Mouse (Mus musculus): ENCODE measurements at regions not wholly inside any gene's neighbourhood (a gene's known extent, or its start where the extent isn't known, plus 50 kb on each side); places are given as distances from the start of the nearest gene placed in this dataset.

- no peaks in the 10 kb centered on the region for H3K9me3 ChIP-seq (ENCODE audit: control insufficient read depth, low read length)
- H3K4me2 ChIP-seq (ENCODE audit: low read length): no peak overlapping the region
- H3K27me3 ChIP-seq (replicated peaks; ENCODE audit: control insufficient read depth, insufficient read depth, low read length): no peaks in the 10 kb centered on the region
- H3K36me3 ChIP-seq (ENCODE audit: control insufficient read depth, insufficient read depth, low read length): no peaks in the 10 kb centered on the region
- no peak overlapping the region for H3K4me3 ChIP-seq (ENCODE audit: low read depth, low read length)
- 39% methylated on average over 4 of the region's 4 CpGs for WGBS
- peaks cover 4% of the 10 kb centered on the region; the same call in 1 of the 2 replicates for H3K4me1 ChIP-seq (replicated peaks; ENCODE audit: control insufficient read depth, insufficient read depth, low read length)
- DNase-seq (ENCODE audit: low spot score): no peak
- no peak overlapping the region for H3K27ac ChIP-seq (ENCODE audit: low read depth)
- ATAC-seq (replicated peaks; ENCODE audit: low FRiP score, low TSS enrichment, low read depth): no peak
- no peak overlapping the region for H3K9ac ChIP-seq (ENCODE audit: low read length)
Measured at GRCm38 (mm10) chr4:5590531-5590930, 797.4 kb upstream of the Impad1 start.

GRCm38 (mm10) chr4:5587465-5587864, 794.3 kb upstream of the Impad1 start:
- DNase-seq (ENCODE audit: low spot score): no peak
- Histone ChIP-seq H3K9ac (ENCODE audit: low read length) (no peak overlapping the region), H3K27me3 (replicated peaks; ENCODE audit: control insufficient read depth, insufficient read depth, low read length) (no peaks in the 10 kb centered on the region), H3K27ac (ENCODE audit: low read depth) (no peak overlapping the region), H3K4me1 (replicated peaks; ENCODE audit: control insufficient read depth, insufficient read depth, low read length) (peaks cover 4% of the 10 kb centered on the region; the same call in 1 of the 2 replicates), H3K9me3 (ENCODE audit: control insufficient read depth, low read length) (no peaks in the 10 kb centered on the region), H3K4me2 (ENCODE audit: low read length) (no peak overlapping the region), H3K4me3 (ENCODE audit: low read depth, low read length) (no peak overlapping the region), H3K36me3 (ENCODE audit: control insufficient read depth, insufficient read depth, low read length) (no peaks in the 10 kb centered on the region)
- 0 out of 2 replicates have a peak, but pooled peaks have one; percentile 40 for ATAC-seq (replicated peaks; ENCODE audit: low FRiP score, low TSS enrichment, low read depth)
- WGBS: 85% methylated on average over 4 of the region's 4 CpGs

- DNase-seq (ENCODE audit: low spot score) (no peak), ATAC-seq (replicated peaks; ENCODE audit: low FRiP score, low TSS enrichment, low read depth) (no peak)
- Histone ChIP-seq H3K27ac (ENCODE audit: low read depth) (no peak overlapping the region), H3K36me3 (ENCODE audit: control insufficient read depth, insufficient read depth, low read length) (no peaks in the 10 kb centered on the region), H3K27me3 (replicated peaks; ENCODE audit: control insufficient read depth, insufficient read depth, low read length) (no peaks in the 10 kb centered on the region), H3K9ac (ENCODE audit: low read length) (no peak overlapping the region), H3K4me3 (ENCODE audit: low read depth, low read length) (no peak overlapping the region), H3K9me3 (ENCODE audit: control insufficient read depth, low read length) (no peaks in the 10 kb centered on the region), H3K4me2 (ENCODE audit: low read length) (no peak overlapping the region), H3K4me1 (replicated peaks; ENCODE audit: control insufficient read depth, insufficient read depth, low read length) (peaks cover 4% of the 10 kb centered on the region; the same call in 1 of the 2 replicates)
- 88% methylated on average over 4 of the region's 4 CpGs for WGBS
Measured at GRCm38 (mm10) chr4:5585205-5585604, 792.0 kb upstream of the Impad1 start.

DNA sequence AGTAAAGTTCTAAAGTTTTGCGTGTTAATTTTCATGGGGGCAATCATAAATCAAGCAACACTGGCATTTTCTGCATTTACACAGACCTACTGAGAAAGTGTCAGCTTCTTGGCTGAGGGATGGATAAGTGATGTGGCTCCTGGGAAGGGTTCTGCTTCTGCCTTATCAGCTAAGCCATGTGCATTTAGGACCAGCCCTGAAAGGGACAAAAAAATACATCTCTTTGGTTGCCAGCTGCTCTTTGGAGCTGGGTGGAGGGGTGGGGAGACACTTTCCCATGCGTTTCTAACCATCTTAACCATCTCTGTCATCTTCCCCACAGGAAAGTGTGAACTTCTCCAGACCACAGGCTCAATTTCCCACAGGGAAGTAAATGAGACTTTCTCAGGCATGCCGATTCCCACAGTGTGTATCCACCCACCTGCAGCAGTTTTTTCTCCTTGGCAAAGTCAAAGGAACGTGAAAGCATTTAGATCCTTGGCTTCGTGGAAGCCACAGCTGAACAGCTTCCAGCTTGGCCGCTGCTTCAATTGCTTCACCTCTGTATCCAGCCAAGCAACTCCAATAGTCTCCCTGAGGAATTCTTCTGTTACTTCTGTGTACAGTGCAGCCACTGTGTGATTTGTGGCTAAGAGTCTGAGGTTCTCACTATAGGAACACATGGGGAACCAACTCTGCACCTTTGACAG, 791.0 kb upstream of the Impad1 start:
- peaks cover 4% of the 10 kb centered on the region; the same call in 1 of the 2 replicates for H3K4me1 ChIP-seq (replicated peaks; ENCODE audit: control insufficient read depth, insufficient read depth, low read length)
- H3K9me3 ChIP-seq (ENCODE audit: control insufficient read depth, low read length): no peaks in the 10 kb centered on the region
- H3K27ac ChIP-seq (ENCODE audit: low read depth): no peak overlapping the region
- no peaks in the 10 kb centered on the region for H3K27me3 ChIP-seq (replicated peaks; ENCODE audit: control insufficient read depth, insufficient read depth, low read length)
- 52% methylated on average over 6 of the region's 6 CpGs for WGBS
- H3K36me3 ChIP-seq (ENCODE audit: control insufficient read depth, insufficient read depth, low read length): no peaks in the 10 kb centered on the region
- no peak overlapping the region for H3K4me3 ChIP-seq (ENCODE audit: low read depth, low read length)
- ATAC-seq (replicated peaks; ENCODE audit: low FRiP score, low TSS enrichment, low read depth): no peak
- no peak overlapping the region for H3K4me2 ChIP-seq (ENCODE audit: low read length)
- no peak overlapping the region for H3K9ac ChIP-seq (ENCODE audit: low read length)
- DNase-seq (ENCODE audit: low spot score): no peak

GRCm38 (mm10) chr4:5568076-5568475, 774.9 kb upstream of the Impad1 start:
- Histone ChIP-seq H3K4me3 (ENCODE audit: low read depth, low read length) (no peak overlapping the region), H3K4me1 (replicated peaks; ENCODE audit: control insufficient read depth, insufficient read depth, low read length) (no peaks in the 10 kb centered on the region), H3K4me2 (ENCODE audit: low read length) (no peak overlapping the region), H3K36me3 (ENCODE audit: control insufficient read depth, insufficient read depth, low read length) (no peaks in the 10 kb centered on the region), H3K27ac (ENCODE audit: low read depth) (no peak overlapping the region), H3K9me3 (ENCODE audit: control insufficient read depth, low read length) (no peaks in the 10 kb centered on the region), H3K27me3 (replicated peaks; ENCODE audit: control insufficient read depth, insufficient read depth, low read length) (no peaks in the 10 kb centered on the region), H3K9ac (ENCODE audit: low read length) (no peak overlapping the region)
- no peak for DNase-seq (ENCODE audit: low spot score)
- no peak for ATAC-seq (replicated peaks; ENCODE audit: low FRiP score, low TSS enrichment, low read depth)

DNA sequence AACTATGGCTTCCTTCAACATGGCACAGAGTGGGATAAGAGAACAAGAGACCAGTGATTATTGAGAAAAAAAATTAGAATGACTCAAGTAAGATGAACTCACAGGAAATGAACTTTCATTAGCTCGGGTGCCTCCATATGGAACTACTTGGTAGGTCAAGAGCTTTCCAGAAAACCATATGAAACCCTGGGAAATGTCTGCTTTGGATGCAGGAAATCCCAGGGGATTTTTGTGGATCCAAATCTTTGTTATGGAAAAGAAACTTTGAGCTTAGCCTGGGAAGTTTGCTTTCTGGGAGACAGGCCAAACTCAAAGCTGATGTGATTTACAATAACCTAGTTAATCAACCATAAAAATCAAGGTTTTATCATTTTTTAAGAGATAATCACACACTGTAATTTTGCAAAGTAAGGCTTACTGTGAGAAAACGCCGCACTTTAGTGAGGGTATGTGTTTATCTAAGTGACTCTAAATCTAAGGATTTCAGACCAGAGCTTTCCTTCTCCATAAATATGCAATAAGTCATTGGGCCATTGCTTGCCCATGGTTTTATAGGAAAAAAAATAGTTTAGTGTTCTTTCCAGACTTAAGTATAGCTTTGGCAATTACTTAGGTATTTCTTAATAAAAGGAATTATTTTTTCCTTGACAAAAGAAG, 767.0 kb upstream of the Impad1 start:
- H3K4me2 ChIP-seq (ENCODE audit: low read length): no peak overlapping the region
- DNase-seq (ENCODE audit: low spot score): no peak
- H3K9me3 ChIP-seq (ENCODE audit: control insufficient read depth, low read length): no peaks in the 10 kb centered on the region
- no peak overlapping the region for H3K9ac ChIP-seq (ENCODE audit: low read length)
- peak; percentile 70 for ATAC-seq (replicated peaks; ENCODE audit: low FRiP score, low TSS enrichment, low read depth)
- 35% methylated on average over 3 of the region's 3 CpGs for WGBS
- H3K27ac ChIP-seq (ENCODE audit: low read depth): 0 out of 2 replicates have a peak overlapping the region, but pooled peaks have one; percentile 9
- H3K4me3 ChIP-seq (ENCODE audit: low read depth, low read length): no peak overlapping the region
- peaks cover 11% of the 10 kb centered on the region; the same call in 1 of the 2 replicates for H3K4me1 ChIP-seq (replicated peaks; ENCODE audit: control insufficient read depth, insufficient read depth, low read length)
- H3K27me3 ChIP-seq (replicated peaks; ENCODE audit: control insufficient read depth, insufficient read depth, low read length): no peaks in the 10 kb centered on the region
- H3K36me3 ChIP-seq (ENCODE audit: control insufficient read depth, insufficient read depth, low read length): no peaks in the 10 kb centered on the region

- no peak overlapping the region for H3K9ac ChIP-seq (ENCODE audit: low read length)
- no peak overlapping the region for H3K27ac ChIP-seq (ENCODE audit: low read depth)
- WGBS: 69% methylated on average over 3 of the region's 3 CpGs
- H3K4me1 ChIP-seq (replicated peaks; ENCODE audit: control insufficient read depth, insufficient read depth, low read length): no peaks in the 10 kb centered on the region
- H3K36me3 ChIP-seq (ENCODE audit: control insufficient read depth, insufficient read depth, low read length): no peaks in the 10 kb centered on the region
- DNase-seq (ENCODE audit: low spot score) (no peak), ATAC-seq (replicated peaks; ENCODE audit: low FRiP score, low TSS enrichment, low read depth) (no peak)
- no peaks in the 10 kb centered on the region for H3K27me3 ChIP-seq (replicated peaks; ENCODE audit: control insufficient read depth, insufficient read depth, low read length)
- H3K4me3 ChIP-seq (ENCODE audit: low read depth, low read length): no peak overlapping the region
- H3K9me3 ChIP-seq (ENCODE audit: control insufficient read depth, low read length): no peaks in the 10 kb centered on the region
- H3K4me2 ChIP-seq (ENCODE audit: low read length): no peak overlapping the region
Measured at GRCm38 (mm10) chr4:5540155-5540554, 747.0 kb upstream of the Impad1 start.

GRCm38 (mm10) chr4:5530416-5530815, 737.3 kb upstream of the Impad1 start:
- Histone ChIP-seq H3K36me3 (ENCODE audit: control insufficient read depth, insufficient read depth, low read length) (no peaks in the 10 kb centered on the region), H3K27me3 (replicated peaks; ENCODE audit: control insufficient read depth, insufficient read depth, low read length) (no peaks in the 10 kb centered on the region), H3K4me3 (ENCODE audit: low read depth, low read length) (no peak overlapping the region), H3K4me1 (replicated peaks; ENCODE audit: control insufficient read depth, insufficient read depth, low read length) (no peaks in the 10 kb centered on the region), H3K4me2 (ENCODE audit: low read length) (no peak overlapping the region), H3K9ac (ENCODE audit: low read length) (no peak overlapping the region), H3K9me3 (ENCODE audit: control insufficient read depth, low read length) (no peaks in the 10 kb centered on the region), H3K27ac (ENCODE audit: low read depth) (no peak overlapping the region)
- WGBS: 50% methylated on average over 4 of the region's 4 CpGs
- ATAC-seq (replicated peaks; ENCODE audit: low FRiP score, low TSS enrichment, low read depth): no peak
- DNase-seq (ENCODE audit: low spot score): no peak

DNA sequence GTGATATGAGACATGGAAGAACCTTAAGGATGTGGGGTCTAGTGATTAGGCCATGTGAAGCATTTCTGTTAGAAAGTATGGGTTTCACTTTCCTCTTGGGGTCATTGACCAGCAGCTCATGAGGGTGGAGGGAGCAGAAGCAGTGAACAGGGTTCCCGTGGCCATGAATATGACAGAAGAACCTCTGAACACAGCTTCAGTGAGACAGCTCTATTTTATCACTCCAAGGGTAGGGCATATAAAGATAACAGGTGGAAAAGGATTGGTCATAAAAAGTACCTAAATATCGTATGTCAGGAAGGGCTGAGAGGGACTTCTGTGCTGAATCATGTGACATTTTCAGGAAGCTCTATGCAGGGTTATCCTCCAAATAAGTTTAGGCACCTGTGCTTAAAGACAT, 725.4 kb upstream of the Impad1 start:
- ATAC-seq (replicated peaks; ENCODE audit: low FRiP score, low TSS enrichment, low read depth): no peak
- H3K4me3 ChIP-seq (ENCODE audit: low read depth, low read length): no peak overlapping the region

More for the DNA sequence above, 725.4 kb upstream of the Impad1 start:
- Histone ChIP-seq H3K4me2 (ENCODE audit: low read length) (no peak overlapping the region), H3K4me1 (replicated peaks; ENCODE audit: control insufficient read depth, insufficient read depth, low read length) (no peaks in the 10 kb centered on the region), H3K36me3 (ENCODE audit: control insufficient read depth, insufficient read depth, low read length) (no peaks in the 10 kb centered on the region), H3K27me3 (replicated peaks; ENCODE audit: control insufficient read depth, insufficient read depth, low read length) (no peaks in the 10 kb centered on the region), H3K27ac (ENCODE audit: low read depth) (no peak overlapping the region), H3K9ac (ENCODE audit: low read length) (no peak overlapping the region), H3K9me3 (ENCODE audit: control insufficient read depth, low read length) (no peaks in the 10 kb centered on the region)
- DNase-seq (ENCODE audit: low spot score): no peak
- WGBS: 84% methylated on average over 2 of the region's 2 CpGs

All from intestine, embryonic 14.5 days (tissue).